Mouse (Mus musculus) CH12.LX (cell line): ENCODE measurements around the gene Rad9a. TPM values are rescaled to one million over a fixed set of nuclear protein-coding genes. Genes with fewer than 3 reads are reported as not detected.

Experiments
- DNase-seq: peaks from one replicate; pipeline ENCODE4 v3.0.0-alpha.2; 2013; ENCODE audit errors: extremely low read depth
- H3K27ac ChIP-seq: 2 replicates; pipeline ENCODE4 v1.5.1; 2012; ENCODE audit warnings: low read depth, mild to moderate bottlenecking, control low read depth, moderate library complexity; ENCODE audit not compliant: insufficient read depth
- H3K27me3 ChIP-seq: replicated peaks from 2 replicates; pipeline ENCODE3; 2012; ENCODE audit warnings: inconsistent platforms
- H3K36me3 ChIP-seq, 2 experiments: replicated peaks in 1 of 2; 2 replicates each; pipeline versions ENCODE3 to v1.6.1; 2012; ENCODE audit warnings: inconsistent platforms in 1 of 2, low read length in 1 of 2, mild to moderate bottlenecking in 1 of 2, mixed read lengths in 1 of 2, moderate library complexity in 1 of 2; ENCODE audit not compliant: control insufficient read depth in 1 of 2, insufficient read depth in 1 of 2
- H3K4me1 ChIP-seq, 2 experiments: 2 replicates each; pipeline ENCODE4 v1.6.1; 2012; ENCODE audit warnings: inconsistent platforms in 1 of 2, moderate library complexity in 1 of 2; ENCODE audit not compliant: insufficient read depth in 2 of 2, control insufficient read depth in 1 of 2
- H3K4me2 ChIP-seq: 2 replicates; pipeline ENCODE4 v1.6.1; 2012; ENCODE audit warnings: low read depth, mild to moderate bottlenecking, control low read depth; ENCODE audit not compliant: poor library complexity, insufficient read depth, severe bottlenecking
- H3K4me3 ChIP-seq, 3 experiments: fragments of 150-350 bp in 1 of 3; sonication (generic) in 1 of 3; replicated peaks in 1 of 3; 2 replicates each; pipeline versions ENCODE3 to v1.5.1; 2011 to 2012; ENCODE audit warnings: low read depth in 2 of 3, low read length in 2 of 3, mild to moderate bottlenecking in 2 of 3, moderate library complexity in 2 of 3, control low read depth in 1 of 3, improper control_type of control experiment in 1 of 3, inconsistent platforms in 1 of 3, mixed read lengths in 1 of 3; ENCODE audit not compliant: poor library complexity in 1 of 3
- H3K79me2 ChIP-seq: replicated peaks from 2 replicates; pipeline ENCODE4 v1.6.1; 2012; ENCODE audit warnings: mild to moderate bottlenecking, moderate library complexity; ENCODE audit not compliant: control insufficient read depth, poor library complexity, insufficient read depth, severe bottlenecking; ENCODE audit errors: extremely low read depth
- H3K9ac ChIP-seq: 2 replicates; pipeline ENCODE4 v1.6.1; 2012; ENCODE audit warnings: low read depth, mild to moderate bottlenecking, control low read depth, moderate library complexity; ENCODE audit not compliant: insufficient read depth
- H3K9me3 ChIP-seq: replicated peaks from 2 replicates; pipeline ENCODE3; 2012; ENCODE audit warnings: low read length, inconsistent platforms, mixed read lengths
- CHD1 ChIP-seq: IDR thresholded peaks from 2 replicates; pipeline ENCODE4 v1.6.1; 2012; ENCODE audit warnings: low read depth, low read length, improper control_type of control experiment, inconsistent platforms
- E2F4 ChIP-seq: IDR thresholded peaks from 2 replicates; pipeline ENCODE4 v1.6.1; 2011; ENCODE audit warnings: low read depth, low read length, improper control_type of control experiment; ENCODE audit not compliant: insufficient replicate concordance
- HCFC1 ChIP-seq: IDR thresholded peaks from 2 replicates; pipeline ENCODE4 v1.6.1; 2012; ENCODE audit warnings: low read depth, mild to moderate bottlenecking, inconsistent platforms, low read length, improper control_type of control experiment
- JUN ChIP-seq: IDR thresholded peaks from 2 replicates; pipeline ENCODE4 v1.6.1; 2011; ENCODE audit warnings: low read depth, mild to moderate bottlenecking, low read length, improper control_type of control experiment, moderate library complexity; ENCODE audit not compliant: insufficient read depth
- MAX ChIP-seq: IDR thresholded peaks from 2 replicates; pipeline ENCODE4 v1.6.1; 2011; ENCODE audit warnings: low read length, improper control_type of control experiment
- MAZ ChIP-seq: IDR thresholded peaks from 2 replicates; pipeline ENCODE4 v1.6.1; 2012; ENCODE audit warnings: low read depth, mild to moderate bottlenecking, inconsistent platforms, low read length, improper control_type of control experiment, moderate library complexity
- MEF2A ChIP-seq: IDR thresholded peaks from 2 replicates; pipeline ENCODE4 v1.6.1; 2014; ENCODE audit warnings: low read depth, mild to moderate bottlenecking, inconsistent platforms, low read length, improper control_type of control experiment, borderline replicate concordance
- MXI1 ChIP-seq: IDR thresholded peaks from 2 replicates; pipeline ENCODE4 v1.6.1; 2011; ENCODE audit warnings: mild to moderate bottlenecking, low read depth, low read length, improper control_type of control experiment
- MYC ChIP-seq: IDR thresholded peaks from 2 replicates; pipeline ENCODE4 v1.6.1; 2011; ENCODE audit warnings: low read depth, mild to moderate bottlenecking, improper control_type of control experiment, low read length
- NRF1 ChIP-seq: IDR thresholded peaks from 2 replicates; pipeline ENCODE4 v1.6.1; 2014; ENCODE audit warnings: low read depth, mild to moderate bottlenecking, inconsistent platforms, low read length, improper control_type of control experiment, moderate library complexity
- PAX5 ChIP-seq: IDR thresholded peaks from 2 replicates; pipeline ENCODE4 v1.6.1; 2012; ENCODE audit warnings: low read length, inconsistent platforms, mixed read lengths
- POLR2A ChIP-seq: IDR thresholded peaks from 2 replicates; pipeline ENCODE4 v1.6.1; 2011; ENCODE audit warnings: low read depth, mild to moderate bottlenecking, improper control_type of control experiment, low read length
- TBP ChIP-seq: conservative IDR thresholded peaks from 2 replicates; pipeline ENCODE4 v1.6.1; 2011; ENCODE audit warnings: low read depth, low read length, improper control_type of control experiment
- TCF12 ChIP-seq: IDR thresholded peaks from 2 replicates; pipeline ENCODE4 v1.6.1; 2014; ENCODE audit warnings: low read depth, mild to moderate bottlenecking, inconsistent platforms, low read length, improper control_type of control experiment
- UBTF ChIP-seq: IDR thresholded peaks from 2 replicates; pipeline ENCODE4 v1.6.1; 2012; ENCODE audit warnings: low read depth, mild to moderate bottlenecking, inconsistent platforms, low read length, improper control_type of control experiment, moderate library complexity
- USF1 ChIP-seq: IDR thresholded peaks from 2 replicates; pipeline ENCODE4 v1.6.1; 2014; ENCODE audit warnings: low read depth, mild to moderate bottlenecking, inconsistent platforms, low read length, improper control_type of control experiment
- USF2 ChIP-seq: conservative IDR thresholded peaks from 2 replicates; pipeline ENCODE4 v1.6.1; 2011; ENCODE audit warnings: low read depth, low read length, improper control_type of control experiment
- ZC3H11A ChIP-seq: IDR thresholded peaks from 2 replicates; pipeline ENCODE4 v1.6.1; 2012; ENCODE audit warnings: low read depth, mild to moderate bottlenecking, inconsistent platforms, low read length, improper control_type of control experiment
- ZKSCAN1 ChIP-seq: IDR thresholded peaks from 2 replicates; pipeline ENCODE4 v1.6.1; 2012; ENCODE audit warnings: low read depth, inconsistent platforms, low read length, improper control_type of control experiment, borderline replicate concordance
- ZMIZ1 ChIP-seq: IDR thresholded peaks from 2 replicates; pipeline ENCODE4 v1.6.1; 2012; ENCODE audit warnings: low read depth, mild to moderate bottlenecking, inconsistent platforms, low read length, improper control_type of control experiment
- dilution Hi-C: fragments of 300-500 bp; cut with MboI; formaldehyde crosslinking; loops from 2 replicates; pipeline ENCODE4 v1.14.3; 2020; ENCODE audit warnings: low sequenced_read_pairs; ENCODE audit not compliant: extremely low pct_unique_long_range_greater_than_20kb, extremely low pct_ligation_motif_present
- in situ Hi-C: fragments of 300-500 bp; cut with MboI; formaldehyde crosslinking; loops from 3 replicates; pipeline ENCODE4 v1.14.3; 2019; ENCODE audit warnings: low sequenced_read_pairs, low pct_ligation_motif_present, low pct_unique_long_range_greater_than_20kb, mixed read lengths
- polyA plus RNA-seq: library from polyadenylated mRNA; unstranded; fragments of >175 nt; gene quantifications from 2 replicates; pipeline ENCODE4 v1.2.1, GENCODE M21; 2012; ENCODE audit warnings: low read depth; ENCODE audit not compliant: insufficient read length
- total RNA-seq, 2 experiments: library from RNA; depleted of rRNA; stranded (reverse); fragments of 300-350 nt in 1 of 2; fragments of >200 nt in 1 of 2; gene quantifications; 2 replicates each; pipeline ENCODE4 v1.2.3; 2012 to 2014

Rad9a gene
- total and polyA plus RNA-seq, 3 experiments, result 14.3 to 20.5 (median 20.0) TPM

GRCm38 (mm10) chr19:4217855-4218254 lies 16.4 kb upstream of the Rad9a start:
- no peaks in the 10 kb centered on the region for H3K36me3 ChIP-seq
- H3K4me2 ChIP-seq, result no peak overlapping the region
- no peak for TF ChIP-seq TCF12
- TF ChIP-seq POLR2A, result no peak
- TF ChIP-seq MAZ, result no peak
- DNase-seq, result no peak
- peaks cover 48% of the 10 kb centered on the region for H3K27me3 ChIP-seq
- in situ Hi-C loops (no loop called here), dilution Hi-C loops (no loop called here)
- no peak overlapping the region for H3K27ac ChIP-seq
- H3K4me3 ChIP-seq, result no peak overlapping the region
- H3K9ac ChIP-seq, result no peak overlapping the region
- no peaks in the 10 kb centered on the region for H3K79me2 ChIP-seq
- H3K4me1 ChIP-seq, result peaks cover 10 to 59% of the 10 kb centered on the region in 2 experiments; a peak in 3 of 4 replicates
- H3K9me3 ChIP-seq, result no peaks in the 10 kb centered on the region

- no peaks in the 10 kb centered on the region for H3K9me3 ChIP-seq
- no peak overlapping the region for H3K27ac ChIP-seq
- no peak for DNase-seq
- H3K27me3 ChIP-seq, result peaks cover 50% of the 10 kb centered on the region
- no peak overlapping the region for H3K4me2 ChIP-seq
- in situ Hi-C loops, result no loop called here
- dilution Hi-C loops, result no loop called here
- no peaks in the 10 kb centered on the region for H3K36me3 ChIP-seq
- H3K4me1 ChIP-seq, result peaks cover 10 to 52% of the 10 kb centered on the region in 2 experiments; a peak in 3 of 4 replicates
- H3K4me3 ChIP-seq, result no peak overlapping the region
- no peak overlapping the region for H3K9ac ChIP-seq
- no peaks in the 10 kb centered on the region for H3K79me2 ChIP-seq
- TF ChIP-seq TBP, result no peak
- TF ChIP-seq USF1, result no peak
- TF ChIP-seq HCFC1, result no peak
- TF ChIP-seq NRF1, result no peak
- TF ChIP-seq MXI1, result no peak
Observed at GRCm38 (mm10) chr19:4217140-4217539, 15.7 kb upstream of the Rad9a start.

GRCm38 (mm10) chr19:4216041-4216685 lies 14.7 kb upstream of the Rad9a start:
- H3K27ac ChIP-seq, result no peak overlapping the region
- no peaks in the 10 kb centered on the region for H3K79me2 ChIP-seq
- H3K4me2 ChIP-seq, result no peak overlapping the region
- peaks cover 10 to 43% of the 10 kb centered on the region in 2 experiments; a peak in 3 of 4 replicates for H3K4me1 ChIP-seq
- peaks cover 58% of the 10 kb centered on the region for H3K27me3 ChIP-seq
- no peaks in the 10 kb centered on the region for H3K36me3 ChIP-seq
- in situ Hi-C loops (no loop called here), dilution Hi-C loops (no loop called here)
- H3K9me3 ChIP-seq, result no peaks in the 10 kb centered on the region
- TF ChIP-seq USF1 (no peak), ZKSCAN1 (no peak), PAX5 (no peak), NRF1 (no peak), POLR2A (no peak), MYC (no peak), UBTF (no peak), ZC3H11A (no peak), MEF2A (no peak), TCF12 (no peak), TBP (no peak), MAZ (no peak), USF2 (no peak), CHD1 (no peak), ZMIZ1 (no peak), E2F4 (no peak), MAX (no peak), JUN (no peak), HCFC1 (no peak)
- DNase-seq, result no peak
- no peak overlapping the region for H3K4me3 ChIP-seq
- H3K9ac ChIP-seq, result no peak overlapping the region
